Mouse (Mus musculus) olfactory bulb, adult 2 months (tissue): ENCODE measurements around the gene Il2rb.

Experiments used
- CTCF ChIP-seq: fragments of 200-500 bp; IDR thresholded peaks from 2 replicates; pipeline ENCODE4 v1.5.1; 2012; ENCODE audit warnings: low read depth, mild to moderate bottlenecking, low read length, moderate library complexity; ENCODE audit not compliant: insufficient read depth
- POLR2A ChIP-seq: fragments of 200-500 bp; IDR thresholded peaks from 2 replicates; pipeline ENCODE4 v1.6.1; 2012; ENCODE audit warnings: mild to moderate bottlenecking, low read depth, low read length, moderate library complexity; ENCODE audit not compliant: insufficient read depth

- TF ChIP-seq CTCF (no peak), POLR2A (no peak)
Observed at GRCm38 (mm10) chr15:78438018-78438394, 57.1 kb downstream of the Il2rb start.
